Comparison of ENCODE assay signal across 10 mouse cellular contexts in the genomic region with DNA sequence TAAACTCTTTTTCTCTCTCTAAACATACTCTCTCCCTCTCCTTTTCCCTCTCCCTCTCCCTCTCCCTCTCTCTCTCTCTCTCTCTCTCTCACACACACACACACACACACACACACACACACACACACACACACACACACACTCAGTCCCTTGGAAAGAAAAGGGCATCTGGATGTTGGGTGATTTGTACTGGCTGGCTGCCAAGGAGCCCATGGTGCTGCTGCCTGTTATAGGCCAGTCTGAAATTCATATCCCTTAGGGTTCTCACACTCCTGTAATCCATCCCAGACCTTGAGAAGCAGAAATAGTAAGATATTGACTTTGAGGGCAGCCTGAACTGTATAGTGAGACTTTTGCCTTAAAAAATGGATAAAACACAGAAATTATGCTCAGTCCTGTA. TPM values are rescaled to one million over a fixed set of nuclear protein-coding genes. Genes with fewer than 3 reads are reported as not detected.
DNase-seq lines count a peak whose midpoint lies in the region; ATAC-seq and TF ChIP-seq lines count a peak whose summit lies in the region.
"Had no signal": no experiment of that assay in that cellular context is flagged by ENCODE, and none has a peak within 500 bp of the region (broad histone marks: within the 10 kb centered on the region; RNA-seq: fewer than 3 reads in every experiment).

No protein-coding gene starts in this region.

- ATAC-seq in heart, embryonic 12.5 days (ENCODE audit: insufficient number of reproducible peaks, low FRiP score): 0 out of 2 replicates have a peak, but pooled peaks have one; percentile 38
- ATAC-seq in embryonic facial prominence, embryonic 13.5 days (ENCODE audit: insufficient number of reproducible peaks, insufficient read depth, low FRiP score, low TSS enrichment, low read depth): peak; percentile 68; the same call in 1 of the 2 replicates
- no peak for ATAC-seq in activated CD4-positive, CD25-positive, alpha-beta regulatory T cell, adult 4 months

- TF ChIP-seq CTCF in lung, adult 2 months (IDR thresholded peaks at IDR 0.05; ENCODE audit: insufficient read depth, low read length): no peak

- DNase-seq in heart, adult 9 months (ENCODE audit: low spot score in 2 of 2): no peak
- peak; percentile 7 for DNase-seq in lung, postnatal 36 days
- DNase-seq in lung, adult 2 months: no peak
- DNase-seq in adrenal gland, adult 8-10 months: peak; percentile 14
- DNase-seq in spleen, postnatal 14 days (ENCODE audit: low spot score in 2 of 2): no peak
- DNase-seq: liver, embryonic 13.5 days had no signal

- peaks cover 15% of the 10 kb centered on the region for H3K4me1 ChIP-seq in heart, embryonic 12.5 days (replicated peaks)
- H3K4me1 ChIP-seq in lung, adult 2 months (ENCODE audit: control insufficient read depth, insufficient read depth, low read length): no peaks in the 10 kb centered on the region; the same call in 1 of the 2 replicates
- H3K4me1 ChIP-seq in embryonic facial prominence, embryonic 13.5 days: peaks cover 17% of the 10 kb centered on the region

- TF ChIP-seq POLR2A in lung, adult 2 months (IDR thresholded peaks at IDR 0.05; ENCODE audit: borderline replicate concordance, extremely low read depth, low read depth, low read length): no peak

- H3K27me3 ChIP-seq in heart, embryonic 12.5 days (replicated peaks): no peaks in the 10 kb centered on the region
- H3K27me3 ChIP-seq in embryonic facial prominence, embryonic 13.5 days: no peaks in the 10 kb centered on the region
- H3K27me3 ChIP-seq: liver, embryonic 13.5 days had no signal

- H3K27ac ChIP-seq in heart, embryonic 12.5 days (ENCODE audit: poor library complexity, severe bottlenecking): peak overlapping the region; percentile 60
- H3K27ac ChIP-seq in embryonic facial prominence, embryonic 13.5 days: peak overlapping the region; percentile 73; the same call in 1 of the 2 replicates
- H3K27ac ChIP-seq: liver, embryonic 13.5 days had no signal

- H3K9ac ChIP-seq in heart, embryonic 12.5 days: no peak overlapping the region
- no peak overlapping the region for H3K9ac ChIP-seq in embryonic facial prominence, embryonic 13.5 days
- H3K9ac ChIP-seq: liver, embryonic 13.5 days had no signal

- H3K36me3 ChIP-seq in heart, embryonic 12.5 days: peaks cover 26% of the 10 kb centered on the region
- H3K36me3 ChIP-seq in embryonic facial prominence, embryonic 13.5 days: peaks cover 13% of the 10 kb centered on the region

- H3K4me3 ChIP-seq in heart, embryonic 12.5 days: no peak overlapping the region
- no peak overlapping the region for H3K4me3 ChIP-seq in lung, adult 2 months (replicated peaks; ENCODE audit: extremely low read depth, low read depth, low read length)
- no peak overlapping the region for H3K4me3 ChIP-seq in embryonic facial prominence, embryonic 13.5 days
- H3K4me3 ChIP-seq: liver, embryonic 13.5 days; myocyte had no signal

- no peak overlapping the region for H3K4me2 ChIP-seq in heart, embryonic 12.5 days
- H3K4me2 ChIP-seq in embryonic facial prominence, embryonic 13.5 days: no peak overlapping the region
- H3K4me2 ChIP-seq: liver, embryonic 13.5 days had no signal

- H3K9me3 ChIP-seq in heart, embryonic 12.5 days (replicated peaks): no peaks in the 10 kb centered on the region
- no peaks in the 10 kb centered on the region for H3K9me3 ChIP-seq in embryonic facial prominence, embryonic 13.5 days
- H3K9me3 ChIP-seq: liver, embryonic 13.5 days had no signal

RNA-seq across cellular contexts. Expression of a gene that starts 4.9 kb away (rescaled TPM):
- 10.3 and 12.1 TPM in 2 replicates for polyA plus RNA-seq in heart, embryonic 12.5 days (2016; fragmentation: Nextera tagmentation; extraction: Ambion mirVana)
- 14.4 and 16.6 TPM in 2 replicates for polyA plus RNA-seq in lung, adult 2 months (2012; rRNA removed)
- total RNA-seq in adrenal gland, adult 8-10 months (2022): 10 to 100 TPM; 21.2 to 36.3 (median 29.8) TPM
- polyA plus RNA-seq in embryonic facial prominence, embryonic 13.5 days (2015; fragmentation: Nextera tagmentation; extraction: Ambion mirVana): 17.6 and 18.0 TPM in 2 replicates
- polyA plus RNA-seq in activated CD4-positive, CD25-positive, alpha-beta regulatory T cell, adult 4 months (2017; shearing (Covaris generic)): 1 to 10 TPM; 1.9 to 2.6 TPM

RNA-seq across cellular contexts. Expression of a gene that starts 34.9 kb away (rescaled TPM):
- polyA plus RNA-seq in heart, embryonic 12.5 days (2016; fragmentation: Nextera tagmentation; extraction: Ambion mirVana): 18.4 and 19.4 TPM in 2 replicates
- polyA plus RNA-seq in lung, adult 2 months (2012; rRNA removed): 3.3 and 4.4 TPM in 2 replicates
- 1 to 10 TPM; 4.2 to 5.6 (median 4.7) TPM for total RNA-seq in adrenal gland, adult 8-10 months (2022)
- 26.0 and 28.5 TPM in 2 replicates for polyA plus RNA-seq in embryonic facial prominence, embryonic 13.5 days (2015; fragmentation: Nextera tagmentation; extraction: Ambion mirVana)
- polyA plus RNA-seq in activated CD4-positive, CD25-positive, alpha-beta regulatory T cell, adult 4 months (2017; shearing (Covaris generic)): 10 to 100 TPM in 1 of 2 experiments, 1 to 10 TPM in 1; 7.4 to 10.6 TPM

RNA-seq across cellular contexts. Expression of a gene that starts 35.1 kb away (rescaled TPM):
- polyA plus RNA-seq in heart, embryonic 12.5 days (2016; fragmentation: Nextera tagmentation; extraction: Ambion mirVana): 32.3 and 33.4 TPM in 2 replicates
- polyA plus RNA-seq in lung, adult 2 months (2012; rRNA removed): 13.5 and 15.5 TPM in 2 replicates
- total RNA-seq in adrenal gland, adult 8-10 months (2022): 10 to 100 TPM; 12.5 to 22.0 (median 17.0) TPM
- 28.7 and 29.8 TPM in 2 replicates for polyA plus RNA-seq in embryonic facial prominence, embryonic 13.5 days (2015; fragmentation: Nextera tagmentation; extraction: Ambion mirVana)
- 10 to 100 TPM; 54.5 to 54.9 TPM for polyA plus RNA-seq in activated CD4-positive, CD25-positive, alpha-beta regulatory T cell, adult 4 months (2017; shearing (Covaris generic))

Comparison
In these comparisons a context has a peak if more than half of its experiments do, and no peak if none do; other contexts are left out.
1. DNase-seq: peak in lung, postnatal 36 days (single experiment) and adrenal gland, adult 8-10 months (single experiment); none in heart, adult 9 months (0 of 2), lung, adult 2 months (single experiment) and spleen, postnatal 14 days (0 of 2).